Mouse (Mus musculus): ENCODE data around the gene Cyb561. TPM values are rescaled to one million over a fixed set of nuclear protein-coding genes. Genes with fewer than 3 reads are reported as not detected.
A peak's percentile ranks its signal among the peaks of the same experiment; 100 is the strongest.

Gene Cyb561
- total and polyA plus RNA-seq, 3 experiments: 32.8 to 43.9 TPM; not detected in 1

- TF ChIP-seq ZNF384 (IDR thresholded peaks at IDR 0.05; ENCODE audit: low read depth, low read length): no peak
- TF ChIP-seq ZMIZ1 (IDR thresholded peaks at IDR 0.05; ENCODE audit: low read depth, low read length): no peak
- TF ChIP-seq NRF1 (IDR thresholded peaks at IDR 0.05; ENCODE audit: insufficient read depth, low read depth, low read length, poor library complexity, severe bottlenecking): no peak
- no peak for TF ChIP-seq CHD1 (IDR thresholded peaks at IDR 0.05; ENCODE audit: low read depth, low read length)
- TF ChIP-seq EP300 (IDR thresholded peaks at IDR 0.05; ENCODE audit: low read depth in 1 of 2, low read length in 2 of 2): peak in 1 of 2 experiments; percentile 2; a peak in 1 of 4 replicates
- no peak for TF ChIP-seq KAT2A (conservative IDR thresholded peaks at IDR 0.05; ENCODE audit: low read depth, low read length)
- TF ChIP-seq MYB (IDR thresholded peaks at IDR 0.05; ENCODE audit: low read depth, low read length): no peak
- no peak for TF ChIP-seq ZKSCAN1 (IDR thresholded peaks at IDR 0.05; ENCODE audit: low read depth, low read length)
- TF ChIP-seq TBP (IDR thresholded peaks at IDR 0.05; ENCODE audit: low read depth, low read length): no peak
- no peak for TF ChIP-seq POLR2AphosphoS5 (IDR thresholded peaks at IDR 0.05; ENCODE audit: borderline replicate concordance, low read depth, low read length)
- no peak for TF ChIP-seq UBTF (IDR thresholded peaks at IDR 0.05; ENCODE audit: borderline replicate concordance, insufficient read depth, low read depth, low read length)
- TF ChIP-seq RAD21 (IDR thresholded peaks at IDR 0.05; ENCODE audit: low read depth, low read length): no peak
- no peak for TF ChIP-seq BHLHE40 (IDR thresholded peaks at IDR 0.05; ENCODE audit: borderline replicate concordance, low read depth, low read length)
- no peak for TF ChIP-seq CTCF (IDR thresholded peaks at IDR 0.05 in 2 of 3, conservative IDR thresholded peaks at IDR 0.05 in 1 of 3; ENCODE audit: control insufficient read depth in 1 of 3, insufficient read depth in 1 of 3, low read depth in 2 of 3, low read length in 3 of 3, poor library complexity in 1 of 3, severe bottlenecking in 1 of 3)
- TF ChIP-seq ELF1 (IDR thresholded peaks at IDR 0.05; ENCODE audit: low read depth, low read length): peak; percentile 47; the same call in 1 of the 2 replicates
- TF ChIP-seq MYC (IDR thresholded peaks at IDR 0.05; ENCODE audit: low read depth, low read length): no peak
Measured at GRCm38 (mm10) chr11:105944770-105945672, 8.1 kb downstream of the Cyb561 start (continued).

GRCm38 (mm10) chr11:105944126-105944621, 9.0 kb downstream of the Cyb561 start:
- peak overlapping the region; percentile 44 for H3K27ac ChIP-seq (ENCODE audit: control insufficient read depth, low read depth, low read length)
- H3K9ac ChIP-seq (ENCODE audit: control insufficient read depth, low read depth, low read length, poor library complexity, severe bottlenecking): peak overlapping the region; percentile 88
- peak overlapping the region; percentile 82 to 98 for H3K4me3 ChIP-seq (ENCODE audit: control insufficient read depth in 1 of 2, insufficient read depth in 1 of 2, low read depth in 2 of 2, low read length in 2 of 2)
- H3K27me3 ChIP-seq (ENCODE audit: control insufficient read depth in 1 of 2, insufficient read depth in 2 of 2, low read length in 2 of 2): no peaks in the 10 kb centered on the region
- DNase-seq (ENCODE audit: low read depth, low spot score): peak; percentile 88
- H3K36me3 ChIP-seq (ENCODE audit: control insufficient read depth in 1 of 2, insufficient read depth in 2 of 2, low read length in 2 of 2): peaks cover 0 to 16% of the 10 kb centered on the region in 2 experiments; a peak in 2 of 4 replicates
- no peaks in the 10 kb centered on the region for H3K9me3 ChIP-seq (replicated peaks; ENCODE audit: insufficient read depth, low read length)
- H3K4me1 ChIP-seq (ENCODE audit: control insufficient read depth in 1 of 2, insufficient read depth in 2 of 2, low read length in 2 of 2): peaks cover 10 to 42% of the 10 kb centered on the region in 2 experiments
- peaks cover 4% of the 10 kb centered on the region; the same call in 1 of the 2 replicates for H3K79me2 ChIP-seq (ENCODE audit: control insufficient read depth, insufficient read depth, low read length, poor library complexity)
- no peak for TF ChIP-seq POLR2AphosphoS2 (IDR thresholded peaks at IDR 0.05; ENCODE audit: low read length)
- no peak for TF ChIP-seq UBTF (IDR thresholded peaks at IDR 0.05; ENCODE audit: borderline replicate concordance, insufficient read depth, low read depth, low read length)
- no peak; the same call in 1 of the 2 replicates for TF ChIP-seq ETS1 (IDR thresholded peaks at IDR 0.05; ENCODE audit: low read depth, low read length)
- TF ChIP-seq ZMIZ1 (IDR thresholded peaks at IDR 0.05; ENCODE audit: low read depth, low read length): peak; percentile 41; the same call in 1 of the 2 replicates
- TF ChIP-seq MEF2A (IDR thresholded peaks at IDR 0.05; ENCODE audit: extremely low read depth, insufficient replicate concordance, low read depth, low read length, poor library complexity, severe bottlenecking): no peak
- TF ChIP-seq POLR2AphosphoS5 (IDR thresholded peaks at IDR 0.05; ENCODE audit: borderline replicate concordance, low read depth, low read length): no peak
- no peak for TF ChIP-seq MAFK (IDR thresholded peaks at IDR 0.05; ENCODE audit: borderline replicate concordance, low read depth, low read length)
- TF ChIP-seq CHD1 (IDR thresholded peaks at IDR 0.05; ENCODE audit: low read depth, low read length): no peak
- TF ChIP-seq JUND (IDR thresholded peaks at IDR 0.05; ENCODE audit: low read depth, low read length): no peak
- TF ChIP-seq MAZ (IDR thresholded peaks at IDR 0.05; ENCODE audit: low read depth, low read length): 0 out of 2 replicates have a peak, but pooled peaks have one; percentile 16
- TF ChIP-seq MYC (IDR thresholded peaks at IDR 0.05; ENCODE audit: low read depth, low read length): 0 out of 2 replicates have a peak, but pooled peaks have one; percentile 34
- TF ChIP-seq RCOR1 (IDR thresholded peaks at IDR 0.05; ENCODE audit: low read depth, low read length): 0 out of 2 replicates have a peak, but pooled peaks have one; percentile 6
- peak; percentile 15 for TF ChIP-seq TCF12 (IDR thresholded peaks at IDR 0.05; ENCODE audit: low read depth, low read length)
- TF ChIP-seq KAT2A (conservative IDR thresholded peaks at IDR 0.05; ENCODE audit: low read depth, low read length): no peak; the same call in 1 of the 2 replicates
- peak; percentile 28; the same call in 1 of the 2 replicates for TF ChIP-seq ZC3H11A (IDR thresholded peaks at IDR 0.05; ENCODE audit: low read depth, low read length)
- no peak for TF ChIP-seq TBP (IDR thresholded peaks at IDR 0.05; ENCODE audit: low read depth, low read length)
- peak; percentile 74 for TF ChIP-seq HCFC1 (IDR thresholded peaks at IDR 0.05; ENCODE audit: low read depth, low read length)
- TF ChIP-seq POLR2A (IDR thresholded peaks at IDR 0.05; ENCODE audit: control insufficient read depth in 1 of 2, insufficient read depth in 1 of 2, low read depth in 1 of 2, low read length in 2 of 2, poor library complexity in 1 of 2): peak in 1 of 2 experiments; percentile 52; a peak in 1 of 4 replicates
- TF ChIP-seq CTCF (IDR thresholded peaks at IDR 0.05 in 2 of 3, conservative IDR thresholded peaks at IDR 0.05 in 1 of 3; ENCODE audit: control insufficient read depth in 1 of 3, insufficient read depth in 1 of 3, low read depth in 2 of 3, low read length in 3 of 3, poor library complexity in 1 of 3, severe bottlenecking in 1 of 3): peak in 2 of 3 experiments; percentile 47 to 68; a peak in 5 of 6 replicates
- TF ChIP-seq USF1 (IDR thresholded peaks at IDR 0.05; ENCODE audit: low read depth, low read length): peak; percentile 31
